Mouse (Mus musculus): ENCODE measurements at regions not wholly inside any gene's neighbourhood (a gene's known extent, or its start where the extent isn't known, plus 50 kb on each side); places are given as distances from the start of the nearest gene placed in this dataset.

DNA sequence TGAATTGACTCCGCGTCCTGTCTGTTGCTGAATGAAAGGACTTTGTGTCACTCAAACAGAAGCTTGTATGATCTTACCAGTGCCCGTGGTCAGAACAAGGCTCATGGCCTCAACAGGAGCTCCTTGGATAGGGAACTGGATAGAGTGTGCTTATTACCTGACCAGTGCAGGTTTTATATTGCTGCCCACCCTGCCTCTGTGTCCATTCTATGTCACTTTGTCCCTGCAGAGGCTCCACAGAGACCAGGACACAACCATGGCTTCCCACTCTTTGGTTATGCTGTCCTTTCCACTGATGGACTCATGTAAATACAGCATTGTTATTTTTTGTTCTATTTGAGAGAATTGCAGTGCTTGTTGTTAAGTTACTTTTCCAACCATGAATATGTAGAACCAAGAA, 103.4 kb downstream of the Duxbl3 start:
- H3K4me1 ChIP-seq (replicated peaks; ENCODE audit: control insufficient read depth, insufficient read depth, low read length), result no peaks in the 10 kb centered on the region
- no peak for ATAC-seq (ENCODE audit: low FRiP score)
- no peak overlapping the region for H3K27ac ChIP-seq
- no peak overlapping the region for H3K4me3 ChIP-seq (replicated peaks; ENCODE audit: low read length)
- H3K9me3 ChIP-seq (ENCODE audit: control insufficient read depth, low read length), result no peaks in the 10 kb centered on the region
- no peaks in the 10 kb centered on the region for H3K36me3 ChIP-seq (replicated peaks; ENCODE audit: control insufficient read depth, insufficient read depth)
- 94% methylated on average over 3 of the region's 3 CpGs for WGBS
- H3K27me3 ChIP-seq (ENCODE audit: control insufficient read depth, insufficient read depth, low read length), result no peaks in the 10 kb centered on the region
- no peak overlapping the region for H3K9ac ChIP-seq
- no peak for DNase-seq (ENCODE audit: low spot score)
- no peak overlapping the region for H3K4me2 ChIP-seq (replicated peaks)
